Mouse (Mus musculus): ENCODE results near the gene Stmnd1.
"Not testable (repeated sequence)": the region's sequence is repeated elsewhere in the genome, so short reads cannot be mapped to it uniquely, and the experiment has no call there.

Stmnd1 gene

DNA sequence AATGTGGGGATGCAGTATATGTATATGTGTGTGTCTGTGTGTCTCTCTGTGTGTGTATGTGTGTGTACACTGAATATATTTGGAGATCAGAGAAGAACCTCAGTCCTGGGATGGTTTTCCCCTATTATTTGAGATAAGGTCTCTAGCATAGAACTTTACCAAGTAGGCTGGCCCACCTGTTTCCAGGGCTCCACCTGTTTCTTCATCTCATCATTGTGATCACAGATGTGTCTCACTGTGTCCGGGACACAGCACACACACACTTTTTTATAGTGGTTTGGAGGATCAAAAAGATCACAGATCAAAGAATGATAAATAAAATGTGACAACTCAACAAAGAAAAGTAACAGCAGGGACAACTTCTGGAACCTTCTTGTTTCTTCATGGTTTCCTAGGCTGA is 17.0 kb downstream of the Stmnd1 start:
- DNase-seq: no peak

DNA sequence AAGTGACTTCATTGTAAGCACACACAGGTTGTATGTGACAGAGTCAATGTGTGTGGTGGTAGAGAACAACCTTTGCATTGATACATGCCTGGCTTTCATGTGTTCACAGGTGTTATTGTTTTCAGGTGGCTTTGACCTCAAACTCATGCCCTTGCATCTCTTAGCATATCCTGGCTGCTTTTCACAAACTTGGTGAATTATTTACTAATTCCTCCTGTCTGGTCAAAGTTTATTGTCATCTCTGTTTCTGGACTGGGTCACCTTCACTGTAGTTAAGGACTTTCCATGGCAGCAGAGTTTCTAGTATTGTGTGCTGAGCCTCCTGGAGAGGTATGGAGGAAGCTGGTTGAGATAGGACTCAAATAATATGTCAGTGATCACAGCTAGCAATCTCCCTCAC is 20.8 kb downstream of the Stmnd1 start:
- no peak for DNase-seq

DNA sequence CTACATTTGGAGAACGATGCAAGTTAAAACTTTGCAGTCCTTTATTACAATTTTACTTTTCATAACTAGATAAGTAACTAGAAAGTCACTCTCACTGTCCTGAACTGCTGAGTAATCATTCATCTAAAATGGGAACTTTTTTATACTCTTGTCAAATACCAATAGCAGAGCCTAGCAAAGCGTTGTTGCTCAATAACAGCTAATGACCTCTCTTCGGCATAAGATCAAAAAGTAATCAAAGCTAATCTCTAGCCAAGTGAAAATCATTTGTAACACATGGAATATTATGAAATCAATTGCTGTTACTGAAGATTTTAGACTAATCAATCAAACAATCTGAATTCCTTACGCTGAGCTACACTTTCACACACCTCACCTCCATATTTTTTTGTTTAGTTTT is 24.2 kb downstream of the Stmnd1 start:
- DNase-seq: no peak

DNA sequence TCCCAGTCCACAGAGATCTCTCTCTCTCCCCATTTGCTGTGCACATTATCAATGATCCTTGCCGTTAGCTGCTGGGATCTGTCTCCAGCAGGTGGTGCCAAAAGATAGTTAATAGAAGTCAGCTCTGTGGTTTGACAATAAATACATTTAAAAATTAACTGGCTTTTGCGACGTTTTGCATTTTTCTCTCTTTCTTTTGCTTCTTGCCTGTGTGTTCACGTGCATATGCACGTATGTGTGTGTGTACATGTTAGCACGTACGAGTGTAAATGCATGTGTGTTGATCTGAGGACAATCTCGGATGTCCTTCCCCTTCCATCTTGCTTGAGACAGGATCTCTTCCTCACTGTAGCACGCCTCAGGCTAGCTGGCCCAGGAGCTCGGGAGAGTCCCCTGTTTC is 37.3 kb downstream of the Stmnd1 start:
- DNase-seq: peak; percentile 70 to 74

DNA sequence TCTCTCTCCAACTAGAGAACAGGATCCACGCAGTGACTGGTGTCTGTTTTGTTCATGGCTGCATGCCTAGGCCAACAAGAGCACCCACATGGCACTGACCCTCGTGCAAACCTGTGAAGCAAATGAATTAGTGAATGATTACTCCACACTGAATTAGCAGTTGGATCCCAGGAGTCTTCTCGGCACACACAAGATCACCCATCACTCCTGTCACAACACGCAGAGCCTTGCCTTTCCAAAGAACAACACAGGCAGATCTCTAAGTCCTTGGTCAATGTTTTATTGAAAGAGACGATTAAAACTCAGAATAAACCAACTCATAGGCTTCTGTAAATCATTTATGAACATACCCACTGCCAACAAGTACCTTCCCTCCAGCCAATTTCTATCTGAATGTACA is 39.7 kb downstream of the Stmnd1 start:
- DNase-seq: no peak

DNA sequence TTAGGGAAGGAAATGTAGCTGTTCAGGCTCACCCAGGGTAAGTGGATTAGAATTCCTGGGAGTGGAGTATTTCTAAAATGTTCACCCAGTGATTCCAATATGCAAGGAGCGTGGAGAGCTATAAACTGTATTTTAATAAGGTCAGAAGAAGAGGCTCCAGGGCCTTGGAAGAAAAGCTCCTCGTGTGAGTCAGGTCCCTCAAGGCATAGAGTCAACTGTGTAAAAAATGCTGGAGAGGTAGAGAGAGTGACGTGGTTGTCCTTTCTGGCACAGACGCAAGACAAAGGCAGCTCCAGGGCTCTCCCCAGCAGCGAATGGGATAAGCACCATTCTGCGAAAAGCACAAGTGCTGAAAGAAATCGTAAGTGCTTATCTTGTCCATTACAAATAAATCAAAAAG is 41.6 kb downstream of the Stmnd1 start:
- no peak for DNase-seq

DNA sequence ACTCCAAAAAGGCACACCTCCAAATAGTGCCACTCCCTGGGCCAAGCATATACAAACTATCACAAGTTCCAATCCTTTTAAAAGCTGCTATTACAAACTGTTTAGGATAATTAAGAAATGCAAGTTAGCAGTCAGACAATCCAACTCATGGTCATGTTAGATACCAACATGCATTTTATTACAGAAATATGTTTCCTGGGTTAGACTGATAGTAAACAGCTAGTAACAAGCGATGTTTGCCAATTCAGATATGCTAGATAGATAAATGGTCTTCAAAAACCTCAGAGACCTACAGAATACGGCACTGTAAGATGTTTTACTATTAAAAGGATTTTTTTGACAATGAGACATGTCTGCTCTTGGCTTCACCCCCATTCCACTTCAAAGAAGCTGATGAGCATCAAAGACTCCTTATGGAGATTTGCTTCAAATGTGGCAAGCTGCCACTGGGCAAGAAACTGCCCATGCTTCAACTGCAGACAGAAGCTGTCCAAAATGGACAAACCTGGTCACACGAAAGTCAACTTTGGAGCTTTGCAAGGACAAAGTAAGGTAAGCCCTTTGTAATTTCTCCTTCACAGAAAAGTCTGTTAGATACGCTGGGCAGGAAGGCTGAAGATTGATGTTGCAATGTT is 52.9 kb downstream of the Stmnd1 start:
- no peak for DNase-seq

DNA sequence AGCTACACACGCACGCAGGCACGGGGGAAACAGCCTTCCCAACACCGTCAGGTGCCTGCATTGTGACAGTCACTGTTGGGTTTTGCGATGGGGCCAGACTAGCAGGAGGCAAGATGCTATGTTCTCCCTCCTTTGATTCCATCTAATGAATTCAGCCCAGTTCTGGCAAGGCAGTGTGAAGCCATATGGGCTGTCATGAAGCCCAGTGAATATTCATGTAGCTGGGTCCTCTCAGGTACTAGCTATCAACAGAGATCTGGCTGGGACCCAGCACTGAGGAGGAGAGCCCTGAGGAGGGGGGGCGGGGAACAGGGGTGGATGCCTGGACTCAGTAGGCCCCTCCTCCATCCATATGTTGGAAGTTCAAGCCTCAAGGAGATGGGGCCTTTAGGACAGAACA is 61.5 kb downstream of the Stmnd1 start:
- peak; percentile 93 to 96 for DNase-seq

DNA sequence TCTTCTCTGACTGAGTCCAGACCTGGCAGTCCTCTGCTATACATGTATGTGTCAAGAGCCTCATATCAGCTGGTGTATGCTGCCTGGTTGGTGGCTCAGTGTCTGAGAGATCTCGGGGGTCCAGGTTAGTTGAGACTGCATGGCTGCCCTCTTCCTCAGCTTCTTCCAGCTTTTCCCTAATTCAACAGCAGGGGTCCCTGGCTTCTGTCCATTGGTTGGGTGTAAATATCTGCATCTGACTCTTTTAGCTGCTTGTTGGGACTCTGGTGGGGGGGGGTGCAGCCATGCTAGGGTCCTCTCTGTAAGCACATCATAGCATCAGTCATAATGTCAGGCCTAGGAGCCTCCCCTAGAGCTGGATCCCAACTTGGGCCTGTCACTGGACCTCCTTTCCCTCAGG is 62.8 kb downstream of the Stmnd1 start:
- DNase-seq: not testable (repeated sequence)

DNA sequence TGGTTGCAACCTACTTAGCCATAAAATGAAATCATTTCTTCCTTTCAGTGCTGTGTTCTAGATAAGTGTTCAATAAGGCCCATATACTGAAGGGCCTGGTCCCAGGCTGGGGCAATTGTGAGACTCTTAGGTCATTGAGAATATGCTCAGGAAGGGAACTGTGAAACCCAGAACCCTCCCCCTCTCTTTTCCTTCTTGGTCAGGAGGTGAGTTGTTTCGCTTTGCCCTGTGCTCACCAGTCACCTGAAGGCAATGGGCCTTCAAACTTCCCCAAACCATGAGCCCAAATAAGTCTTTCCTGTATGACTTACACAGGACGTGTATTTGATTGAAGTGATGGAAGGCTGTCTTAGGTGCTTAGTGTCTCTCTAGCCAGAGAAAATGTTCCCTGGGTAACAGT is 64.3 kb downstream of the Stmnd1 start:
- no peak for DNase-seq

DNA sequence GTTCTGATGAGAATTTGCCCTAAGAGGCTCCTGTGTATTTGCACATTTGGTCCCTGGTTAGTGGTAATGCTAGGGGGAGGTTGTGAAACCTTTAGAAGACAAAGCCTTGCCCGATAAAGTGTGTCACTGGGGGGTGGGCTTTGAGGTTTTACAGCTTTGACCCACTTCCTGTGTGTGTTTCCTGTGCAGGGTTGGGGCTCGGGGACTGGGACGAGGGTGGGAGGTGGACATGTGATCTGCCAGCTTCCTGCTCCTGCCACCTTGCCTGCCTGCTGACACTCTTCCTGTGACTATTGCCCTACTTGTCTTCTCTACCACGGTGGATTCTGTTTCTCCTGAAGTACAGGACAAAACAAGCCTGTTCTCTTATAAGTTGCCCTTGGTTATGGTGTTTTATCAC is 66.4 kb downstream of the Stmnd1 start:
- DNase-seq: no peak

DNA sequence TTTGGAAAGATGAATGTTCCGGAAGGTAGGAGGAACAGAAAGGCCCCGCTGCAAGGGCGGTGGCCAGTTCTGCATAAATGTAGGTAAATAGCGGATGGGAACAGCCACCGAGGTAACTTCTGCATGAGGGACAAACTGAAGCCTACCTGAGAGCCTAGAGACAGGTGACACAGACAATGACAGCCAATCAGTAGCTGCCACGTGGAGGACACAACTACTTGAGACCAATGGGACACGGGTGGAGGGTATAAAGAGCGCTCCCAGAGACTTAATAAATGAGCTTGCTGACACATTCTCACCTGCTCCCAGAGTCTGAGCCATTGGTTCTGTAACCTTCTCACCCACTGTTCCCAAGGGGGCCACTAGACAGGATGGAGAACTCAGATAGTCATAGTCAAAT is 67.1 kb downstream of the Stmnd1 start:
- no peak for DNase-seq

DNA sequence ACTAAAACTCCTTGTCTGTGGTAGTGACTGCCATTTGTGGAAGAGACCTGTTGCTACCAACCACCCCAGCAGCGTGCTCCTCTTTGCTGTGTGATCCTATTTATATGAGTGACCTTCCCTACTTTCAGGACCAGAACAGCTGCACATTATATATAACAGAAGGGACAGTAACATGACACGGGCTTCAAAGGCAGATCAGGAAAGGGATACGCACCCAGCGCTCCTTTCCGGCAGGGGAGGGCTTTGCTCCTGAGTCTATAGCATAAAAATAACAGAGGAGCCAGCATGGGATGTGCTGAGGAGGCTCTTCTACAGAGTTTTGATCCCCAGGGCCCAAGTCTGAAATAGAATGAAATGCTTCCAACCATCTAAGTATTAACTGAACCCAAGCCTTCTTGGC is 67.9 kb downstream of the Stmnd1 start:
- no peak for DNase-seq

DNA sequence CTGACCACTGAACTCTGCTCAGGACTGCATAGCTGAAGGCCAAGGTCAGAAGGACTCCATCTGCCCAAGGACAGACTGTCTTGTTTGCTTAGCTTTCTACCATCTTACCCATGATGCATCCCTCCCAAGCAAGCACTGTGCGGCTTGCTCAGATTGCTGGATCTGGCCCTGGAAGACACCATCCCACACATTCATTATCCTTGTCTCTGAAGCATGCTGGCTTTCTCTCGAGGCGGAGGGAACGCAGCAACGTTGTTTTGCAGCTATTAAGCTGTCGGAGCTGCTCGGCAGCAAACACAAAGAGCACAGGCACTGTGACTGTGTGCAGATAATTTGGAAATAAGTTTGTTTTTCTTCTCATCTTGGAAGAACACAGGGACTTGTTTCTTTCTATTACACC is 69.7 kb downstream of the Stmnd1 start:
- no peak for DNase-seq

DNA sequence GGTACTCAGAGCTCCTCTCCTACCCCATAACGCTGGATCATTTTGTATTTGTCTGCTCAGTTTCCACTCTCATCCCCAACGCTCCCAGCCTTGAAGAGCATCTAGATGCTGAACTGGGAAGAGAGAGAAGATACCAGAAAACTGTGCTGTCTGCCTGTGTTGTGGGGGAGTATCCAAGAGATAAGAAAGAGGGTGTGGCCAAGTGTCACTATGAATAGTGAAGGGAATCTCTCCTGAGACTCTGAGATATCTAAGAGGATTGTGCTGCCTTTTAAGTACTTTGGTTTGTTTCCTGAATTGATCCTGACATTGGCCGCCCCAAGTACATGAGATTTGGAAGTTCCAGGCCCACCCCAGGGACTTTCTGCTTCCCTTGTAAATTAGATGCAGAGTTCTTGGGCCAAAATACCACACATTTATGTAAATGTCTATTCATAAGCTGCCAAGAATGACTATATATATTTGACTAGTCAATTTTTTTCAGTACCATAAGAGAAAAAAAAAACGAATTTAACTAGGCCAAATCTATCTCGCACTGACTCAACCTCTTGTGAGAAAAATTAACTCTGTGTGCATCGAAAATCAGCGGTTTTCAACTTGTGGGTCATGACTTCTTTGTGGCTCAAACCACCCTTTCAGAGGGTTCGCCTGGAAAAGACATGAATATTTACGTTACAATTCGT is 73.5 kb downstream of the Stmnd1 start:
- no peak for DNase-seq

DNA sequence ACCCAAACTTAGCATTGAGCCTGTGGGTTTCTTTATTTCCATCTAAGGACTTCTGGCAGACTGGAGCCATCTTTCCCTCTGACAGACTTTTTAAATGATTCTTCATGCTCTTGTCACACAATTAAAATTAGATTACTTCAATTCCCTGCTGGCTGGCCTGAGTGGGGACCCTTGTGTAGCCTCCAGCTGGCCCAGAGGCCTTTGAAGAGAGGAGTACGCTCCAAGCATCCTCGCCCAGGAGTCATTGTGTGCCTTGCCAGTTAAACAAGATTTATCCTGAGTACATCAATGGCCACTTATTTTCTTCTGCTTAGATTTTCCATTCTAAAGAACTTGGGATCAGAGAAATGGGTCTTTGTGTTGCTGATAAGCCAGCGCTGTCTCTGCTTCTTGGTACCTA is 76.1 kb downstream of the Stmnd1 start:
- DNase-seq: no peak

All from cerebellum, adult 18-20 months (tissue).